Mouse (Mus musculus) T-helper 17 cell (primary cell): ENCODE results near the gene Dlgap4.

Source experiments
- in situ Hi-C, 2 experiments: fragments of 300-600 bp; cut with MboI, MseI; formaldehyde crosslinking; loops; 1 replicate in 1 of 2; 2 replicates in 1 of 2; pipeline ENCODE4 v1.15.1; 2025; ENCODE audit warnings: high pct_unique_total_duplicates in 2 of 2

Gene Dlgap4

DNA sequence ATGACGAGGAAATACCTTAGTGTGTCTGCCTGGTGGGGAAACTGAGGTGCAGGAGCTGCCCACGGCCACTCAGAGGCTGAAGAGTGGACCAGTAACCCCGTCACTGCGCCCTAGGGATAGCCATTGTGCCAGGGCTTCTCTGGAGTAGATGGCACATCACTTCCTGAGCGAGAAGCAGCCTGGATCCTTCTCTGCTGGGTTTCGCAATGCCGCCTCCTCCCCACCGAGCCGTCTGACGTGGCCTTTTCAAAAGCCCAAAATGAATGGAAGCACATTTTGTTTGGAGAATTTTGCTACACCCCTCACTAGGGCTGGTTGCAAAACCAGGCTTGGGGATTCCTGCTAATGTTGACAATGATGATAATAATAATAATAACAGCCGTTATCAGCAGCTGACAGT is 4.0 kb downstream of the Dlgap4 start:
- in situ Hi-C loops, result no loop called here

DNA sequence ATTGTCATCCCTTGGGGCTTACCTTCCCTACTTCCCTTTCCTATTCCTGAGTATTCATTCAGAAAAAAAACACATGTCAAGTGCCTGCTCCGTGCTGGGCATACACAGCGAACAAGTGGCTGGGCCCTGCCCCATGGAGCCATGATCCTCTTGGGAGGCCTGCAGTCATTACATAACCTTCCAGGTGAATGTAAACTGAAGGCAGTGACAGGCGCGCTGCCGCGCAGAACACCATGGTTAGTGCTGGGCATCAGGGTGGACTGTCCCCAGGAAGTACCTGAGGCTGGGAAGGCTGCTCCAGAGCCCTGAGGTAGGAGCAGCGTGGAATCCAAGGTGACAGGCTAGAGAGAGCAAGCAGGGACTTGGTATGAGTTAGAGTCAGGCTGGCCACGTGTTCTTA is 7.4 kb downstream of the Dlgap4 start:
- in situ Hi-C loops, result no loop called here

DNA sequence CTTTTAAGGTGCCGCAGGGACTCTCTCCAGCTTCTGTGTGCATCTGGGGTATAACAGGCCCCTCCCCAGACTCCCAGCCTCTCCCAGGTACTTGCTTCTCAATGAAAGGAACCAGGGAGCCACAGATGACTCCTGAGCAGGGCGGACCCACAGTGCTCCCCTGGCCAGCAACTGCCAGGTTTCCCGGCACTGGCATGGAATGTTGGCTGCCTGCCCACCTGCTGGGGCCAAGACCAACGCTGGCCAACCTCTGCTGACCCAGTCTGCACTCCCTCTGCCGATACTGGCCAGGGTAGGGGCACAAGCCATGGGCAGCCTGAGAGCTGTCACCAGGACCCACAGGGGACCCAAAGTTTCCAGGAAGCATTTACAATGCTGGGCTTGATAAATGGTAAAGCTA is 7.9 kb downstream of the Dlgap4 start:
- in situ Hi-C loops, result no loop called here

DNA sequence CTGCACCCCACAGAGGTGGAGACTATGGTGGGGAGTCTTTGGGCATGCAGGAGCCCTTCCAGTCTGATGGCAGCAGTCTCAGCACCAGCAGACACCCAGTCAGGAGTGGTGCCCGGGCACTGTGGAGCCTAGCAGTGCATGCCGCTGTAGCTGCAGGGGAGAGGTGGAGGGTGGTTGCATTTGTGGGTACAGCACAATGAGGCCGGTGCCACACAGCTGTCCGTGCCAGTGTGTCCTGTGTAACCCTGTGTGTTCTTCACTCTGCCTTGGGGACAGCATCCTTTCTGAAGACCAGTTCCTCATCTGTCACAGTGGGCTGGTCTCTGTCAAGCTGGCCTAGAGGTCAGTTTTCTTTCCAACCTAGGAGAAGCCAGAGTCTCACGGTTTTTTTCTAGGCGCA is 8.7 kb downstream of the Dlgap4 start:
- in situ Hi-C loops, result no loop called here

DNA sequence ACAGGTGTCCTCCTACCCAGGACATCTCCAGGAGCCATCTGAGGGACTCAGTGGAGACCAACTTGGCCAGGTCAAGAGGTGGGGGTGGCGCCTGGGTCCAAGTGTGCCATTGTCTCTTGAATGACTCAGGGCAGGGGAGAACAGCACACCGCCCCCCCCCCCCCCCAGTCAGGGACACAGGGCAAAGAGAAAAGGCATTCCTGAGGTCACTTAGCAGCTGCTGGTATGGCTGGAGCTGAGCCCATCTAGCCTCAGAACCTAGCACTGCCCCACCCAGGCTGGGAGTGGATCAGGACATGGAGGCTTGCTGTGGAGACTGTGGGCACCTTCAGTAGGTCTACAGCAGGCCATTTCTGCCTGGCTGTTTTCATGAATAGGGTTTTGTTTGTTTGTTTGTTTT is 9.7 kb downstream of the Dlgap4 start:
- in situ Hi-C loops, result no loop called here

DNA sequence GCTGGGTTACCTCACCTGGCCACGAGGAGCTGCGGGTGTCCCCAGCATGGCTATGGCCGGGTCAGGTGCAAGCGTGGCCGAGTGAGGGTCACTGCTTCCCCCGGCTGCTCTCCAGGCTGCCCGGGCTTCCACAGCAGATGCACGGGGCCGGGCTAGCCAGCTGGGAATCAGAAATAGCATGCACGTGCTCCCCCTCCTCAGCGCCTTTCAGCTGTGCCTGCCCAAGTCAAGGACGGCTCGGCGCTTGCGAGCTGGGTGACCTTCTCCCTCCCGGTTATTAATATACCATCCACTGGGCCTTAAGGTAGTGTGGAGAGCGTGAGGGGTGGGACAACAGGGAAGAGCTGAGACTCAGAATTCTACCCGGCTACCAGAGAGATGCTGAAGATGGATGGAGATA is 11.8 kb downstream of the Dlgap4 start:
- in situ Hi-C loops, result no loop called here

DNA sequence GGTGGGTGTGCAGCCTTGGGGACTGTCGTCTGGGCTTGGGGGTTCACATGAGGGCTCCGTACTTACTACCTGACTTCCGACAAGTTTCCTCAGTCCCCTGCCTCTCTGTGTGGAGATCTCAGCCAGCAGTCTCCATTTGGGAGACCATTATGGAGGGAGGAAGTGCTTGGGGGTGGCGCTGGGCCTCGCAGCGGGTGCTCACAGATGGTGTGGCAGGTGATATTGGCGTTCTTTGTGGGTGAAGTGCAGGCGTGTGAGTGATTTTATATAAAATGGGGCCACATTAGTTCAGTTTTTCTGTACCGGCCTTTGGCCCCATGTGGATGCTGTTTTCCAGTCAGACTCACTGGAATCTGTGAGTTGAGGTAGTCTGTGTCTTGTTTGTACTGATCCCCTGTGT is 12.6 kb downstream of the Dlgap4 start:
- in situ Hi-C loops, result no loop called here

DNA sequence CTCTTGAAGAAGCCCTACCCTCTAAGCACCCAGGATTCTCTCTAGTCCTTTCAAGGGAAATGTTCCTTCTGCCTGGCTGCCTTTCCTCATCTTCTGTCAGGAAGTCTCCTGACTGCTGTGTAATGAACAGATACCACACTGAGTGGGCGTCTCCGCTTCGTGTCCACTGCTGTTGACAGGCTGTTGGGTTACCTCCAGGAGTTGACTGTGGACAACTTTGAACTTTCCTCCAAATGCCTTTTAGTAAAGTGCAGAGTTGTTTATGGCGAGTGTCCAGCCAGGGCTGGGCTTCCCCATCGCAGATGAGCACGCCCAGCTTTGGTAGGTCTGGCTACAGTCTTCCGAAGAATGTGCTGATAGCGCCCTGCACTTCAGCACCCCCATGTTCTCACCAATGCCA is 13.0 kb downstream of the Dlgap4 start:
- in situ Hi-C loops, result no loop called here

DNA sequence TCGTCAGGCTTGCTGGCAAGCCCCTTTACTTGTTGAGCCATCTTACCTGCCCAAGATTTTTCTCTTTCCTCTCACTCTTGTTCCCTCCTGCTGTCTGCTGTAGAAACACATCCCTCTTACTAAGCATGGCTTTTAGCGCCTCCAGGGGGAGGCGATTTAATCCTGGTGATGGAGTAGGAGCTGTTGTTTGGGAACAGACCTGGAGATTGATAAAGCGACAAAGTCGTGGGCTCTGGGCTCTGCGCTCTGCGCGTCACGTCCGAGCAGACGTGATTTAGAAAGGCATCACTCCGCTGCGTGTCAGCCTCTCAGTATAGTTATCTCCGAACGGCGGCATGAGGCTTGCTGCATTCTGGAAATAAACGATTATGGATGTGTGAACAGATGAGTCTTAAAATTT is 14.4 kb downstream of the Dlgap4 start:
- in situ Hi-C loops, result no loop called here

DNA sequence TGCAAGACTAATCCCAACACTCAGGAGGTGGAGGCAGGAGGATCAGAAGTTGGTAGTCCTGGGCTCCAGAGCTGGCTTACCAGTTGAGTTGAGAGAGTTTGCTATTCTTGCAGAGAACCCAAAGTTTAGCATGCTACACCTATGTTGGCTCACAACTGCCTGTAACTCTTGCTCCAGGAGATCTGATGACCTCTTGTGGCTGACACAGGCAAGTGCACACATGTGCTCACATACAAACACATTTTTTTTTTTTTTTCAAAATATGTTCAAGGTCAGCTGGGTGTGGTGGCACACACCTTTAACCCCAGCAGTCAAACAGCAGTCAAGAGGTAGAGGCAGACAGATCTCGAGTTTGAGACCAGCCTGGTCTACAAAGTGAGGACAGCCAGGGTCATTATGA is 16.8 kb downstream of the Dlgap4 start:
- in situ Hi-C loops, result no loop called here

DNA sequence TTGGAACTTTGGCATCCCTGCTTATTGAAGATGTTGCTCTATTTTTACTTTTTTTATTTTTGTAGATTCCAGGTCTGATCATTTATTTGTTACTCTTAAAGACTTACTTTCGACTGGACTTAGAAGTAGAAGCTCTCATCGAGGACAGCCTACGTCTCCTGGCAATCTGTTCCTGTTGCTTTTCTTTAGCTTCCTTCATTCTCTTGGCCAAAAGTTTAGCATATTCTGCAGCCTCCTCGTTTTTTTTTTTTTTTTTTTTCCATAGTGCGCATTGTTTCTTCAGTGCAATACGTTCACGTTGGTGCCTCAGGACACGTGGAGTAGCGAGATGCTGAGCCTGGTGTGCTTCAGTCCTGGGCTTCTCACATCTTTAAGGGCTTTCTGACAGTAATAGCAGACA is 19.2 kb downstream of the Dlgap4 start:
- in situ Hi-C loops, result no loop called here

DNA sequence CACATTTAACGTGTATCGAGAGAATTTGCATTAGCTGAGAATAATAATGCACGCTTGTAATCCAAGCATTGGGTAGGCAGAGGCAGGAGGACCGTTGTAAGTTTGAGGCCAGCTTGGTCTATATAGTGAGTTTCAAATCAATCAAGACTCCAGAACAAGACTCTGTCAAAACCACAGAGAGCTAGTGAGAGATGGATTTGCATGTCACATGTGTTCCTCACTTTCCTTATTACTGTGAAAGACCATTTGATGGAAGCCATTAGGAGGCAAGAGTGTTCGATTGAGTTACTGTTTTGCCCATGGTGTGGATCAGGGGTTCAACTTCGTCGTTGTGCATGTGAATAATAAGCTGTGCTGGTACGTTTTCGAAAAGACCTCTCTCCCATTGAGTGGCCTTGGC is 21.6 kb downstream of the Dlgap4 start:
- in situ Hi-C loops, result no loop called here

DNA sequence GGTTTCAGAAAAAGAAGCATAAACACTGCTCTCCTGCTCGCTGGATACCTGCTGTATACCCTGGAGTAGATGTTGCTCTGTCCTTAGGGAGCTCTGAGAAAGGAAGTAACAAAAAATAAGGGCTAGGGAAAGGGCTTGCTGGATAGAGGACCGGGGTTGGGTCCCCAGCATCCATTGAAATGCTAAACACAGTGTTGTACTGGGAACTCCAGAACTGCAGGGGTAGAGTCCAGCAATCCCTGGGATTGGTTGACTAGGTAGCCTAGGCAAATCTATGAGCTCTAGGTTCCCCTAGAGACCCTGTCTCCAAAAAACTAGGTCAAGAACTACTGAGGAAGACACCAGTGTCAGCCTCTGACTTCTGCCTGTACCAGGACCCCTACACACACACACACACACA is 27.6 kb downstream of the Dlgap4 start:
- in situ Hi-C loops, result no loop called here

DNA sequence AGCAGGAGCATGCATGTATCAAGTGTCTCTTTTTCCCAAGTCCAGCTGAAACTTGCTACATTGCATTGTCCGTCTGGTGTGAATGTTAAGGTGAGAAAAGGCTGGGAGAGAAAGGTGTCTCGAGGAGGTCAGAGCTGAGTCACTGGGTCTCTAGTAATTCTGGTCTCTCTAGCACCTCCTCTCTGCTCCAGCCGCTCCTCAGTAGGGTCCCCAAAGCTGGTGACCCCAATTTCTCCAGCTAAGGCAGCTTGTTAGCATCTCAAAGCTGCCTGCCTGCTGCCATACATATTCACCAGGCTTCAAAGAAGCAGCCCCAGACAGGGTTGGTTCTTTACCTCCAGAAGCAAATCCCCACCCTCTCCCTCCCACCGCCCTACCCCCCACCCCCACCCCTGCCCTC is 29.4 kb downstream of the Dlgap4 start:
- in situ Hi-C loops, result no loop called here

DNA sequence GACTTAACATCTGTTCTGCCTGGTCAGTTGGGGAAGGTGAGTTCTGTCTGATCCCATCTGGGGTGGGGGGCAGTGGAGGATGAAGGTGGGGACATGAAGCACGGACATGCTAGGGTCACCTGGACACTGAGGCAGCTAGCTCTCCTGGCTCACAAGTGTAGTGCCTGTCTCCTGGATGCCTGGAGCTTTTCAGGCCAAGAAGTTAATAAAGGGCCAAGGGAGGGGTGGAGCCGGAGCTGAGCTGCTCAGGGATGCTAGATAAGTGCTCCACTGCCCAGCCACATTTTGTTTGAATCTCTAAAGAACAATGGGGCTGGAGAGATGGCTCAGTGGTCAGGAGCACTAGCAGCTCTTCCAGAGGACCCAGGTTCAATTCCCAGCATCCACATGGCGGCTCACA is 29.9 kb downstream of the Dlgap4 start:
- in situ Hi-C loops, result no loop called here

DNA sequence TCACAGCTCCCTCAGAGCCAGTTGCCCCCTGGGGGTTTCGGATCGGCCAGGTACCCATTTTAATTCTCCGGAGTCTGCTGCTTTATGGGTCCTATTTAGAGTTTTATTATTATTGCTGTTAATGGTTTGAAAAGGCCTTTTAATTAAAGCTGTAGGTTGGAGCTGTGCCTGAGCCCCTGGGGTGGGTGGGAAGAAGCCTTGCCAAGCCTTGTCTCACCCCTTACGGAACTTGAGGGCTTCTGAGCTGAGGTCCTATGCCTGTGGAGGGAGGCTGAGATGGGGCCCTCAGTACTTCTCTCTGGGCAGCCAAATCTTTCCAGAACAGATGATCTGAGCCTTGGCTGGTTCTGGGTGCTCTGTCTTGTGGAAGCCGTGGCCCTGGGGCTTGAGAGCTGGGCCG is 31.6 kb downstream of the Dlgap4 start:
- in situ Hi-C loops, result no loop called here

DNA sequence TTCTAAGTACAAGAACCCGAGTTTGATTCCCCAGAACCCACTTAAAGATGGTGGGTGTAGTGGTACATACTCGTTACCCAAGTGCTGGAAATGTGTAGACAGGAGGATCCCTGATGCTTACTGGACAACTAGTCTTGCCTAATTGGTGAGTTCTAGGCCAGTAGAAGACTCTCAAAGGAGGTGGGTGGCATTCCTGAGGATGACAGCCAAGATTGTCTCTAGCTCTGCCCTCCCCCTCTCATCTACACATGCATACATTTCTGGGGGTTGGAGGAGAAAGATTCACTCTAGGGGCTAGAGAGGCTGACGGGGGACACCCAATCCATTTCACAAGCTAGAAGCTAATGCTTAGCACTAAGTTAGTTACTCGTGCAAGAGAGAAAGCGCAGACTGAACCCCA is 33.4 kb downstream of the Dlgap4 start:
- in situ Hi-C loops, result no loop called here

DNA sequence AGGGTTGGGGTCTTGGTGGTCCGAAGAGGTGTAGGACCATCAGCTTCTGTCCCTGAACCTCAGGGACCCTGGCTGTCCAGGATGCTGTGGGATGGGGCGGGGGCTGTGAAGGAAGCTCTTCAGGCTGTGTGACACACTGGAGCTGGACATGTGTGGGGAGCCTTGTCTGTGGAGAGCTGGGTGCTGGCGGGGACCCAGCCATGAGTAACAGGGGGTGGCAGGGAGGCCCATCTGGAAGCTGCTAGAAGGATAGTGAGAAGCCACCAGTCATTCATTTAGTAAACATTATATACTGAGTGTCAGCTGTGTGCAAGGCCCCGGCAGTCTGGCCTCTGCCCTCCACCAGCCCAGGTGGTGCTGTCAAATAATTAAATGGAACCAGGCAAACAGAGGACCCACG is 34.5 kb downstream of the Dlgap4 start:
- in situ Hi-C loops, result no loop called here

DNA sequence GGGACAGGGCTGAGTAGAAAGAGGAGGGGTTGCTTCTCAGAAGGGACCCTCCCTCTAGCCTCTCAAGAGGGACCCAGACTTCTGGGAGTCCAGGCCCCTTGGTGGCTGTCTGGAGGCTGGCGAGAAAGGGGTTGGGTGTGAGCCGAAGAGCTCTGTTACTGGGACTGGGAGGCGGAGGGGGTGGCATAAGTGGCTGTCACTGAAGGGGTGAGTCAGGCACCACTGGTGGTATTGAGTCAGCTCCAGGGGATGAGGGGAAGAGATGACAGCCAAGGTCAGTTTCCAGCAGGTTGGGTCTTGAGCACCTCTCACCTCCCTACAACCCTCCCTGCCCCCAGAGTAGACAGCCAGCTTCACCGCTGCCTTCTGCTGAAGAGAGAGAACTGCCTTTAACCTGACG is 35.9 kb downstream of the Dlgap4 start:
- in situ Hi-C loops, result no loop called here

DNA sequence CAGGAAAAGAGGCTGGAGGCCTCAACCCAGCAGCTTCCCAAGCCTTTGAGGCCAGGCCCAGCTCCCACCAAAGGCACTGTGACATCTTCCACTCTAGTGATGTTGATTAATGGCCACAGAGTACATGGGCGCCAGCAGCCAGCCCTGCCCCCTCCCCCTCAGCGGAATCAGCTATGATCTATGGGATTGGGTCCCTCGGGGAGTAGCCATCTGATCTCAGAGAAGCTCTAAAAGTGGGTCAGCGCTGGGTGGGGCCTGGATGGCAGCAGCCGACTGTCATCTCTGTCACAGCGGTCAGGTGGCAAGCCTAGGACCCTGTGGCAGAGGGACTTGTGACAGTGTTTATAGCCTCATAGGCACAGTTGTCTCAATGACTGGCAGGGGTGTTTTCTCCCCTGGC is 37.5 kb downstream of the Dlgap4 start:
- in situ Hi-C loops, result no loop called here

DNA sequence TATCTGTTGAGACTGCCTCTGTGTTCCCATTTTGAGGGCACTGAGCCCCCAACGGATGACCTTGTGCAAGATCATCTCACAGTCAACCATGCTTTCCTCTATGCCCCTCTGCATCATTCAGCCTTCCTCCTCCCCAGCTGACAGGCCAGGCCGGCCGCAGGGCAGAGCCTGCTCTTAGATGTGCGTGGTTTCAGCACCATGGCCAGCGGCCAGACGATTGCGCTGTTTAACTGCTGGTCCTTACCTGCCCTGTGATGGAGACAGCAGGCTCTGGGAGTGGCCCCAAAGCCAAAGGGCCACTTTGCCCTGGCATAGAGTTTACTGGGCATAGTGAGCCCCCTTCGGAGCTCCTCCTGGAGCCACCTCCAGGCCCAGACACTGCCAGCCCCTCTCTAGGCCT is 39.3 kb downstream of the Dlgap4 start:
- in situ Hi-C loops, result no loop called here

DNA sequence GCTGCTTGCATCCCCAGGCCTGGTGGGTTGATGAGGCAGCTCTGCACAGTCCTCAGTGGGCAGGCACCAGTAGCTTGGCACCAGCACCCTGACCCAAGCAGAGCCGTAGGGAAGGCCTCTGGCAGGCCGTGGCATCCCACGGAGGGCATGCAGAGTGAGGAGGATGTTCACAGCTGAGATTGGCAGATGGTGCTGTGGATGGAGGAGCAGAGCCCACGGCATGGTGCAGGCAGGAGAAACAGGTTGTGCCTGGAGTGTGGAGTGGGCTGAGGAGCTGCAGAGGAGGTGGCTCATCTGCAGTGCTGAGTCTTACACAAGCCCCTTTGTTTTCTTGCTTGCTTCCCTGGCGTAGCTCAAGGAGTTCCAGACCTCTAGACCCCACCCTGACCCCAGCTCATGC is 40.6 kb downstream of the Dlgap4 start:
- in situ Hi-C loops, result no loop called here

DNA sequence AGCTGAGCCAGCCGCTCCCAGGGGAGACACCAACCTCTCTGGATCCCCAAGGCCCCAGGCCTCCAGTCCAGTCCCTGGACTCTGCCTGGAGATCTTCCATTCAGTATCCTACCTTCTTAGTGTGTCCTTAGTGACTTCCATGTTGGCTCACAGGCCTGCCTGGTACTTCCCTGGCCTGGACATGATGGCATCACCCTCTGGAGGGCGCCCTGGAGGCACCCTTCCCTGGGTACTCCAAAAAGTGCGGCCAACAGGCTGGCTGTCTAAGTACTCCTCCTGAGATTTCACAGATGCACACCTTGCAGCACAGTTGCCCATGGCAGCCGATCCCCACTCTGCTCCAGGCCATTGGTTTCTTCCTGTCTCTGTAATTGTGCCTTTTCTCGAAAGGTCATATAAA is 42.1 kb downstream of the Dlgap4 start:
- in situ Hi-C loops, result no loop called here

DNA sequence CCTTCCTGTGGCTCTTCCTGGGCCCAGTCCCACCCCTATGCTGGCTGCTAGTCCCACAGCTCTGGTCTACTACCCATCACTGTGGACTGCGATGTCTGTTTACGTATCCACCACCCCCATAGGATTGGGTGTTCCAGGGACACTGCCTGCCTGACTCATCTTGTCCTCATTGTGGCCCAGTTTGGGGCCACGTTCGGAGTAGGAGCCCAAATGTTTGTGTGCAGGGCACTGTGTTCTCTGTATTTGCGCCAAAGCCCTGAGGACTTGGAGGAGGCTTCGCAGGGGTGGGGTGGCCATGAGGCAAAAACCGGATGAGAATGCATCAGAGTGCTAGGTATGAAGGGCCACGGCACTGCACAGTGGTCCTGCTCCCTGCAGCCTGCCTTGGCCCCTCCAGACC is 44.0 kb downstream of the Dlgap4 start:
- in situ Hi-C loops, result no loop called here

DNA sequence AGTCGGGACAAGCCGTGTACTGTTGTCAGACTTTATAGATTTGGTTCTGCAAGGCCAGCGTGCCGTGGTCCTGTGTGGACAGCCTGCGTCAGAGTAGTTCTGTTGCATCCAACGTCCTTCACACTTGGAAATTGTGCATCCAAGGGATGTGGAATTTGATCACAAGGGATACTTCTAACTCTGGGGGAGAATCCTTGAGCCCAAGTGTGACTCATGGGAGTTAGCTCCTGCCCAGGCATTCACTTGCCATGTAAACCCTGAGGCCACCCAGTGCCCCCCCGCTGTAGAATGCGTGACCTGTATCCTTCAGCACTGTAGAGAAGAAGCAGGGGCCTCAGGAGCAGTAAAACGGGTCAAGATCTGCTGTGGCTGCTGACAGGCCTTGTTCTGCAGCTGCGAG is 44.7 kb downstream of the Dlgap4 start:
- in situ Hi-C loops, result no loop called here
